Mouse (Mus musculus) cerebellum, postnatal 36 days (tissue): Measurements from ENCODE around the gene Plxna4.

Source experiments
- DNase-seq, 2 experiments: peaks; one replicate each; pipeline ENCODE4 v3.0.0; 2021 to 2022; ENCODE audit warnings: mixed read lengths in 2 of 2

Gene Plxna4

GRCm38 (mm10) chr6:32224007-32224703 lies 363.8 kb downstream of the Plxna4 start:
- no peak for DNase-seq

- DNase-seq = no peak
Observed at GRCm38 (mm10) chr6:32220765-32221164, 367.2 kb downstream of the Plxna4 start.

- DNase-seq = no peak
Observed at GRCm38 (mm10) chr6:32218544-32218943, 369.4 kb downstream of the Plxna4 start.

GRCm38 (mm10) chr6:32212439-32212838 lies 375.6 kb downstream of the Plxna4 start:
- no peak for DNase-seq

GRCm38 (mm10) chr6:32210139-32210538 lies 377.9 kb downstream of the Plxna4 start:
- DNase-seq = no peak

- DNase-seq = no peak
Observed at GRCm38 (mm10) chr6:32208951-32209350, 379.0 kb downstream of the Plxna4 start.

GRCm38 (mm10) chr6:32204253-32204652 lies 383.7 kb downstream of the Plxna4 start:
- DNase-seq = no peak

GRCm38 (mm10) chr6:32203389-32203788 lies 384.6 kb downstream of the Plxna4 start:
- DNase-seq = no peak

GRCm38 (mm10) chr6:32202664-32203192 lies 385.3 kb downstream of the Plxna4 start:
- DNase-seq = no peak

GRCm38 (mm10) chr6:32201506-32201905 lies 386.5 kb downstream of the Plxna4 start:
- peak; percentile 41 to 47 for DNase-seq

GRCm38 (mm10) chr6:32199616-32200015 lies 388.4 kb downstream of the Plxna4 start:
- DNase-seq = peak; percentile 65

GRCm38 (mm10) chr6:32196913-32197312 lies 391.1 kb downstream of the Plxna4 start:
- no peak for DNase-seq

- peak; percentile 56 to 65 for DNase-seq
Observed at GRCm38 (mm10) chr6:32193046-32193445, 394.9 kb downstream of the Plxna4 start.

- DNase-seq = no peak
Observed at GRCm38 (mm10) chr6:32184402-32184985, 403.5 kb downstream of the Plxna4 start.

GRCm38 (mm10) chr6:32183651-32184185 lies 404.3 kb downstream of the Plxna4 start:
- no peak for DNase-seq

- DNase-seq = no peak
Observed at GRCm38 (mm10) chr6:32180012-32180358, 408.0 kb downstream of the Plxna4 start.

- no peak for DNase-seq
Observed at GRCm38 (mm10) chr6:32179346-32180011, 408.5 kb downstream of the Plxna4 start.

GRCm38 (mm10) chr6:32177905-32178304 lies 410.1 kb downstream of the Plxna4 start:
- DNase-seq = no peak

GRCm38 (mm10) chr6:32167725-32168124 lies 420.3 kb downstream of the Plxna4 start:
- DNase-seq = peak; percentile 19 to 33

- DNase-seq = no peak
Observed at GRCm38 (mm10) chr6:32160370-32160769, 427.6 kb downstream of the Plxna4 start.

- DNase-seq = no peak
Observed at GRCm38 (mm10) chr6:32159931-32160330, 428.1 kb downstream of the Plxna4 start.

- DNase-seq = no peak
Observed at GRCm38 (mm10) chr6:32158347-32158746, 429.6 kb downstream of the Plxna4 start.

GRCm38 (mm10) chr6:32153170-32153569 lies 434.8 kb downstream of the Plxna4 start:
- DNase-seq = no peak

- DNase-seq = no peak
Observed at GRCm38 (mm10) chr6:32150836-32151235, 437.2 kb downstream of the Plxna4 start.
